Mouse (Mus musculus): ENCODE measurements around the gene Trdmt1.

DNA sequence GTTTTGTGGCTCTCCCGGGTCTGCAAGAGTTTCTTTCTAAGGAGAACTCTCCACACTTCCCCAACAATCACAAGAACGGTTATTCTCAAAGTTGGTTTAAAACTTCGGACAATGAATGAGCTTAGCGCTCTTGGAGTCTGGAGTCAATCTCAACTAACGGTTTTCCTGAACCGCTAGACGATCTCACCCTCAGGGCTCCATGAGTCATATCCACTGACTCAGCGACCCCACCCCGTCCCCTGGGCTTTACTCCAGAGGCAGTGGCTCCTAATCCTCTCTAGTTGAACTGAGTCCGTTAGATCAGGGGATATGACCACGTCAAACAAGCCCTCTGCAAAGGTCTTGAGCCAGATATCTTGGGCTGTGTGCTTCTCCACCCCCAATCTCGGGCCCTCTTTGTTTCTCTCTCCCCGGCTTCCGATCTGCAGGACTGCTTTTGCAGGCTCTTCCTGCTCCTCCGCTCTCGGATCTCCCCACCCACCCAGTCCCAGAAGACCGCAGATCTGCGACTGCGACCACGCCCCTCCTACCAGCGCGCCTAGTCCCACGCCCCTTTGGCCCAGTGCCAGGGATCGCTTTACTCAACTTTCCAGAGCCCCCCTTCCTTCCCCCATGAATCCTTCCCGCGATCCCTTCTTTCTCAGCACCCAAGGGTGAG, 29.1 kb upstream of the Trdmt1 start, which contains the start of gene Vim:
- TF ChIP-seq EP300 (IDR thresholded peaks at IDR 0.05; ENCODE audit: low read depth) (peak; percentile 55; the same call in 1 of the 2 replicates), CTCF (IDR thresholded peaks at IDR 0.05; ENCODE audit: low read depth) (no peak)
